Mouse (Mus musculus): ENCODE results near the gene Mgp. TPM values are rescaled to one million over a fixed set of nuclear protein-coding genes. Genes with fewer than 3 reads are reported as not detected.
"Not testable (repeated sequence)": the region's sequence is repeated elsewhere in the genome, so short reads cannot be mapped to it uniquely, and the experiment has no call there.

The Mgp gene
- polyA plus RNA-seq, 1 experiment from 2014 or later, result 3.3 TPM

- ATAC-seq, result no peak
- Histone ChIP-seq H3K4me2 (no peak overlapping the region), H3K36me3 (ENCODE audit: poor library complexity, severe bottlenecking) (no peaks in the 10 kb centered on the region), H3K4me1 (no peaks in the 10 kb centered on the region), H3K27ac (no peak overlapping the region), H3K4me3 (no peak overlapping the region), H3K27me3 (no peaks in the 10 kb centered on the region), H3K9me3 (replicated peaks) (no peaks in the 10 kb centered on the region), H3K9ac (no peak overlapping the region)
- WGBS, result 67% methylated on average over 15 of the region's 15 CpGs
These were observed 19.1 kb upstream of the Mgp start for GRCm38 (mm10) chr6:136894532-136895339.

GRCm38 (mm10) chr6:136892002-136892401 lies 16.4 kb upstream of the Mgp start:
- H3K4me3 ChIP-seq, result no peak overlapping the region
- H3K36me3 ChIP-seq (ENCODE audit: poor library complexity, severe bottlenecking), result no peaks in the 10 kb centered on the region
- no peak for ATAC-seq
- no peak overlapping the region for H3K4me2 ChIP-seq
- WGBS, result 84% methylated on average over 2 of the region's 2 CpGs
- no peaks in the 10 kb centered on the region for H3K27me3 ChIP-seq
- H3K27ac ChIP-seq, result no peak overlapping the region
- no peaks in the 10 kb centered on the region for H3K9me3 ChIP-seq (replicated peaks)
- H3K4me1 ChIP-seq, result no peaks in the 10 kb centered on the region
- no peak overlapping the region for H3K9ac ChIP-seq

GRCm38 (mm10) chr6:136889554-136889953 lies 13.9 kb upstream of the Mgp start:
- H3K27me3 ChIP-seq, result no peaks in the 10 kb centered on the region
- no peak overlapping the region for H3K4me2 ChIP-seq
- H3K9ac ChIP-seq, result no peak overlapping the region
- ATAC-seq, result no peak
- H3K36me3 ChIP-seq (ENCODE audit: poor library complexity, severe bottlenecking), result no peaks in the 10 kb centered on the region
- whole genome bisulfite sequencing, result 96% methylated on average over 6 of the region's 6 CpGs
- no peaks in the 10 kb centered on the region for H3K4me1 ChIP-seq
- H3K4me3 ChIP-seq, result no peak overlapping the region
- H3K27ac ChIP-seq, result no peak overlapping the region
- H3K9me3 ChIP-seq (replicated peaks), result no peaks in the 10 kb centered on the region

- Histone ChIP-seq H3K4me1 (no peaks in the 10 kb centered on the region), H3K27me3 (no peaks in the 10 kb centered on the region), H3K9ac (no peak overlapping the region), H3K4me2 (no peak overlapping the region), H3K36me3 (ENCODE audit: poor library complexity, severe bottlenecking) (no peaks in the 10 kb centered on the region), H3K9me3 (replicated peaks) (no peaks in the 10 kb centered on the region), H3K27ac (no peak overlapping the region), H3K4me3 (no peak overlapping the region)
- WGBS, result 92% methylated on average over 6 of the region's 6 CpGs
- no peak for ATAC-seq
These were observed 13.4 kb upstream of the Mgp start for GRCm38 (mm10) chr6:136889067-136889466.

DNA sequence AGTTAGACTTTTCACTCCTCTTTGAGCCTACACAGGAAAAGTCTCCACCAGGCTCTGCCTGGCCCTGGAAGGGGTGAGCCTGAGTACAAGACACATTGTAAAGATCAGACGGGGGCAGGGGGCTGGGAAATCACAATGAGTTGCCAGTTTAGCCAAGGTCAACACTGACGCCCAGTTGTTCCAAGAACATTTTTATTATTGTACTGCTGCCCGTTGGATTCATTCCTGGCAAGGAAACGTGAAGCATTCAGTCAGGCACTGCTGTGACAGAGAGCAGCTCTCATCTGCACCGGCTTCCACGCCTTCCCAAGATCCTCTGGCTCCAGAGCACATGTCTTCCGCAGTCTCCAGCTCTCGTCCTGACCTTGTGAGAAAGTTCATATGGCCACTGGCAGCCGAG lies 12.2 kb upstream of the Mgp start:
- H3K36me3 ChIP-seq (ENCODE audit: poor library complexity, severe bottlenecking), result no peaks in the 10 kb centered on the region
- H3K4me3 ChIP-seq, result no peak overlapping the region
- ATAC-seq, result no peak
- 84% methylated on average over 9 of the region's 9 CpGs for WGBS
- no peaks in the 10 kb centered on the region for H3K9me3 ChIP-seq (replicated peaks)
- no peaks in the 10 kb centered on the region for H3K4me1 ChIP-seq
- H3K4me2 ChIP-seq, result no peak overlapping the region
- no peaks in the 10 kb centered on the region for H3K27me3 ChIP-seq
- H3K27ac ChIP-seq, result no peak overlapping the region
- no peak overlapping the region for H3K9ac ChIP-seq

GRCm38 (mm10) chr6:136884766-136885165 lies 9.1 kb upstream of the Mgp start:
- H3K9ac ChIP-seq, H3K4me1 ChIP-seq: not testable (repeated sequence)
- WGBS, result 54% methylated on average over 1 of the region's 1 CpGs

GRCm38 (mm10) chr6:136883961-136884360 lies 8.3 kb upstream of the Mgp start:
- no peaks in the 10 kb centered on the region for H3K9me3 ChIP-seq (replicated peaks)
- no peak overlapping the region for H3K4me3 ChIP-seq
- H3K36me3 ChIP-seq (ENCODE audit: poor library complexity, severe bottlenecking), result no peaks in the 10 kb centered on the region
- H3K9ac ChIP-seq, result no peak overlapping the region
- no peaks in the 10 kb centered on the region for H3K4me1 ChIP-seq
- H3K27ac ChIP-seq, result no peak overlapping the region
- WGBS, result 91% methylated on average over 6 of the region's 6 CpGs
- no peak overlapping the region for H3K4me2 ChIP-seq
- ATAC-seq, result no peak
- no peaks in the 10 kb centered on the region for H3K27me3 ChIP-seq

More at GRCm38 (mm10) chr6:136884766-136885165, 9.1 kb upstream of the Mgp start:
- not testable (repeated sequence) for H3K27me3 ChIP-seq; H3K9me3 ChIP-seq (replicated peaks); H3K4me2 ChIP-seq; H3K4me3 ChIP-seq; H3K27ac ChIP-seq; ATAC-seq; H3K36me3 ChIP-seq (ENCODE audit: poor library complexity, severe bottlenecking)

DNA sequence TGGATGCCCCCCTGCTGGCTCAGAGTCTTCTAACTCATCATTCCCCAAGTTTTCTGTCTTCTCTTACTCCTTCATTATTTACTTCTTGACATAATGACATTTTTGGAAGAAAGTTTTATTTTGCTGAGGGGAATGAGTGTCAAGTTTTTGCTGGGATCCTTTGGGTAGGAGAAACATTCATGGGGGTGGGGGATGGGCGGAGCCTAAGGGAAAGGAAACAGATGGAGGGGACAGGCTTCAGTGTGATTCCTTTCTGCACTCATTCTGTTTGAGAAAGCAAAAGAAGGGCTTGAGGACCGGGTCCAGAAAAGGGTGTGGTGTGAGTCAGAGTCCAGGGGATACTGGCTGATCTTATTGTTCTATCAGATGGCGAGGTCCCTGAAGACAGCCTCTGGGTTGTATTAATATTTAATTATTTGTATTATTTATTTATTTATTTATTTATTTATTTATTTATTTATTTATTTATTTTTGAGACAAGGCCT lies 7.8 kb upstream of the Mgp start:
- H3K4me3 ChIP-seq, result no peak overlapping the region
- H3K4me2 ChIP-seq, result no peak overlapping the region
- no peak overlapping the region for H3K9ac ChIP-seq
- no peaks in the 10 kb centered on the region for H3K9me3 ChIP-seq (replicated peaks)
- WGBS, result 88% methylated on average over 3 of the region's 3 CpGs
- no peaks in the 10 kb centered on the region for H3K4me1 ChIP-seq
- H3K36me3 ChIP-seq (ENCODE audit: poor library complexity, severe bottlenecking), result no peaks in the 10 kb centered on the region
- no peaks in the 10 kb centered on the region for H3K27me3 ChIP-seq
- H3K27ac ChIP-seq, result no peak overlapping the region
- ATAC-seq, result no peak

- no peak overlapping the region for H3K4me2 ChIP-seq
- no peak overlapping the region for H3K4me3 ChIP-seq
- H3K9me3 ChIP-seq (replicated peaks), result no peaks in the 10 kb centered on the region
- H3K4me1 ChIP-seq, result no peaks in the 10 kb centered on the region
- 83% methylated on average over 8 of the region's 8 CpGs for WGBS
- no peaks in the 10 kb centered on the region for H3K36me3 ChIP-seq (ENCODE audit: poor library complexity, severe bottlenecking)
- H3K9ac ChIP-seq, result no peak overlapping the region
- ATAC-seq, result no peak
- no peak overlapping the region for H3K27ac ChIP-seq
- H3K27me3 ChIP-seq, result no peaks in the 10 kb centered on the region
These were observed 6.1 kb upstream of the Mgp start for GRCm38 (mm10) chr6:136881678-136882077.

DNA sequence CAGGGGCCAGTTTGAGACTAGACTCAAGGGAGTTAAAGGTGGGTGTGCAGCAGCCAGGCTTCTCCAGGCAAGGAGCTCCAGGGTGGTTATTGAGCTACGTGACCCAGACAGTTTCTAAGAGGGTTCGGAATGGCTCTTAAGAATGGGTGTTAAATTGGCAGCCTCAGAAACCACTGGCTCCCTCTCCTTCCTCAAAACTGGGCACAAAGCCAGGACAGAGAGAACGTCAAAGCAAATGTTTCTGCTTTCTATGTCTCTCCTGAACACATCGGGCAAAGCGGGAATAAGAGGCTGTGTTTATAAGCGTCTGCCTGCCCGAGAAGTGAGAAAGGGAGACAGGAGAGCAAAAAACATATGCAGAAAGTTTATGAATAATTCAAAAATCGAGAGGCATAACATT lies 1.0 kb downstream of the Mgp start:
- H3K4me3 ChIP-seq, result no peak overlapping the region
- H3K27me3 ChIP-seq, result no peaks in the 10 kb centered on the region
- peaks cover 6% of the 10 kb centered on the region; the same call in 1 of the 2 replicates for H3K4me1 ChIP-seq
- 29% methylated on average over 8 of the region's 8 CpGs for WGBS
- no peaks in the 10 kb centered on the region for H3K36me3 ChIP-seq (ENCODE audit: poor library complexity, severe bottlenecking)
- ATAC-seq, result no peak
- H3K9ac ChIP-seq, result no peak overlapping the region
- H3K9me3 ChIP-seq (replicated peaks), result no peaks in the 10 kb centered on the region
- no peak overlapping the region for H3K4me2 ChIP-seq
- H3K27ac ChIP-seq, result no peak overlapping the region

GRCm38 (mm10) chr6:136868921-136869320 lies 6.7 kb downstream of the Mgp start:
- no peaks in the 10 kb centered on the region for H3K36me3 ChIP-seq (ENCODE audit: poor library complexity, severe bottlenecking)
- H3K9me3 ChIP-seq (replicated peaks), result no peaks in the 10 kb centered on the region
- H3K27me3 ChIP-seq, result no peaks in the 10 kb centered on the region
- H3K4me1 ChIP-seq, result no peaks in the 10 kb centered on the region; the same call in 1 of the 2 replicates
- H3K4me3 ChIP-seq, result no peak overlapping the region
- ATAC-seq, result no peak
- H3K9ac ChIP-seq, result no peak overlapping the region
- no peak overlapping the region for H3K27ac ChIP-seq
- H3K4me2 ChIP-seq, result no peak overlapping the region
- 87% methylated on average over 5 of the region's 5 CpGs for WGBS

- Histone ChIP-seq H3K4me2 (no peak overlapping the region), H3K27ac (no peak overlapping the region), H3K9ac (no peak overlapping the region), H3K27me3 (no peaks in the 10 kb centered on the region), H3K4me3 (no peak overlapping the region), H3K36me3 (ENCODE audit: poor library complexity, severe bottlenecking) (no peaks in the 10 kb centered on the region), H3K4me1 (no peaks in the 10 kb centered on the region), H3K9me3 (replicated peaks) (no peaks in the 10 kb centered on the region)
- no peak for ATAC-seq
- WGBS, result 81% methylated on average over 4 of the region's 4 CpGs
These were observed 9.5 kb downstream of the Mgp start for GRCm38 (mm10) chr6:136866150-136866549.

DNA sequence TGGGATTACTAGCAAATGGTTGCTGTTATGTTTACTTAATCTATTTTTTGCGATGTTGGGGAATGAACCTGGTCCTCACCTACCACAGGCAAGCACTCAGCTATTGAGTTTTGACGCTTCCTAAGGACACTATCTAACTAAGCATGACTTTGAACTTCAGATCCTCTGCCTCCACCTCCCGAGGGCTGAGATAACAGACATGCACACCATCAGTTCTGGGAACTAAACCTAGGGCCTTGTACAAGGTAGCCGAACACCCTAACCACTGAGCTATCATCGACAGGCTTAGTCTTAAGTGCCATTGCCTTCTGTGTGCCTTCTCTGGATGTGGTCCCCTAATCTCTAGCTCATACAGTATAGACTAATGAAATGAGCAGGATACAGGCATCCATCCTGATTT lies 10.3 kb downstream of the Mgp start:
- H3K27ac ChIP-seq, result no peak overlapping the region
- no peak for ATAC-seq
- no peak overlapping the region for H3K4me3 ChIP-seq
- no peak overlapping the region for H3K4me2 ChIP-seq
- no peaks in the 10 kb centered on the region for H3K36me3 ChIP-seq (ENCODE audit: poor library complexity, severe bottlenecking)
- H3K9ac ChIP-seq, result no peak overlapping the region
- H3K9me3 ChIP-seq (replicated peaks), result no peaks in the 10 kb centered on the region
- 94% methylated on average over 5 of the region's 5 CpGs for WGBS
- no peaks in the 10 kb centered on the region for H3K4me1 ChIP-seq
- no peaks in the 10 kb centered on the region for H3K27me3 ChIP-seq

All from forebrain, embryonic 13.5 days (tissue).